Mouse (Mus musculus) bone marrow, adult 2 months (tissue): ENCODE data around the gene Tent4a. TPM values are rescaled to one million over a fixed set of nuclear protein-coding genes. Genes with fewer than 3 reads are reported as not detected.

Source experiments
- H3K27ac ChIP-seq: fragments of 200-500 bp; 2 replicates; pipeline ENCODE4 v1.5.1; 2012; ENCODE audit warnings: low read depth, mild to moderate bottlenecking, control low read depth, inconsistent platforms, low read length; ENCODE audit not compliant: control insufficient read depth, poor library complexity, insufficient read depth
- H3K4me1 ChIP-seq: fragments of 200-500 bp; 2 replicates; pipeline ENCODE4 v1.6.1; 2011; ENCODE audit warnings: low read length; ENCODE audit not compliant: control insufficient read depth, insufficient read depth
- H3K4me3 ChIP-seq: fragments of 200-500 bp; replicated peaks from 2 replicates; pipeline ENCODE3; 2011; ENCODE audit warnings: mild to moderate bottlenecking, low read depth, low read length, control low read depth; ENCODE audit not compliant: control insufficient read depth
- CTCF ChIP-seq: fragments of 200-500 bp; IDR thresholded peaks from 2 replicates; pipeline ENCODE4 v1.5.1; 2011; ENCODE audit warnings: low read length, control low read depth; ENCODE audit not compliant: control insufficient read depth, insufficient read depth
- POLR2A ChIP-seq: fragments of 200-500 bp; IDR thresholded peaks from 2 replicates; pipeline ENCODE4 v1.6.1; 2011; ENCODE audit warnings: low read depth, mild to moderate bottlenecking, control low read depth, low read length, borderline replicate concordance; ENCODE audit not compliant: control insufficient read depth
- WGBS: fragments of 180-500 bp; shearing (Covaris S2); methylation state at CpG from one replicate; pipeline ENCODE4 v1.1.7; 2018; 5-methylcytosine and 5-hydroxymethylcytosine counted together
- polyA plus RNA-seq: library from polyadenylated mRNA; stranded (reverse); fragments of >200 nt; gene quantifications from 2 replicates; pipeline ENCODE4 v1.2.4, GENCODE M21; 2011; ENCODE audit warnings: low replicate concordance; ENCODE audit not compliant: missing spikeins, insufficient read depth, insufficient read length

The Tent4a gene
- polyA plus RNA-seq, 1 experiment = 7.6 TPM

DNA sequence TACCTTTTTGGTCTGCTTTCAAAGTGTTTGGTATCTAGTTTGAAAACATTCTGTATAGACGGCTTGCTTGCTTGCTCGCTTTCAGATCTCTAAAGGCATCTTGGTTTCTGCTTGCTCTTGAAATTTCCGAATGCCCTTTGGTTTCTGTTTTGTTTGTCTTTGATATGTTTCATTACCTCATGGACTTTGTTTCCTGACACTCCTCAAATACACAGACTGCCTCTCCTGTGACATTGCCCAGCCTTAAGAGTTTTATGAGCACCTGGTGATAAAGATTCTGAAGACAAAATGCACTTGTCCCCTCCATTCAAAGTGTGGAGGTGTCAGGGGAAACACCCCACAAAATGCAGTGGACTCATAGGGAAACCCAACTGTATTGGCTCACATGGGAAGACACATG, 29.5 kb upstream of the Tent4a start:
- Histone ChIP-seq H3K27ac (no peak overlapping the region), H3K4me3 (no peak overlapping the region), H3K4me1 (no peaks in the 10 kb centered on the region)
- TF ChIP-seq POLR2A (no peak), CTCF (no peak)
- WGBS = 68% methylated on average over 3 of the region's 3 CpGs

DNA sequence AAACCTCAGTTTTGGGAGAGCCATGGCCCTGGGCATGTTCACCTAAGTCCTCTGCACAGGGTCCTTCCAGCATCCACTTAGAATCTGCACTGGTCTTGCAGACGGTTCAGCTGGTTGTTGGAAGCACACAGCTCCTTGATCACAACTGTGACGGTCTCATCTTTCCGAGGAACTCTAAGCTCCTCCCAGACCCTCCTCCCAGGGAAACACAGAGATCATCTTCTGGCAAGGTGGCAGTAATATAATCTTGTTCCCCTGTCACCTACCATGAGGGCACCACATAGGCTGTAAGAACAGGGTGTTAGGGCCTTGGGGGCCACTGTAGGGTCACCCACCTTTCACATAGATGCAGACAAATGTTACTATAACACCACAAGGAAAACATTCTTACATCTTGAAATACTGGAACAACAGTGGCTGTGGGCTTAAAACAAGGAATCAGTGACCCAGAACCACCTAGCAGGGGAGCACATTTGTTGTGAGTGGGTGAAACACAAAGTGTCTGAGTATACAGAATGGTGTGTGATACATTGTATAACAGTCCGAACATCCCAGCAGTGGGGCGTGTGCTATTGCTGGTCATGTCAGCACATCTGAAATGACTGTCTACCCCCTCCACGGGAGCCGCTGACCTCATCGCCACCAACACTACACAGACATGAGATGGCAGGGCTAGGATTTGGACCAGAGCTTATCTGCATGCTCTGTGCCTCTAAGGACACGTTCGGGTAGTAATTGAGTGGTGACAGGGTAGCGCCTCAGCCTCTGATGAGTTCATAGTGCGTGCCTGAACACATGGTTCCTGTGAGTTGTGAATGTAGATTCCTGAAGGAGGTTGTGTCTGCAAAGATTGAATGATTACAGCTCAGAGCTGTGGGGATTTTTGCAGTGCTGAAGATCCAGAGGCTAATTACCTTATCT, 28.5 kb upstream of the Tent4a start:
- Histone ChIP-seq H3K4me1 (no peaks in the 10 kb centered on the region), H3K27ac (no peak overlapping the region), H3K4me3 (no peak overlapping the region)
- no peak for TF ChIP-seq CTCF
- no peak for TF ChIP-seq POLR2A
- 77% methylated on average over 12 of the region's 12 CpGs for WGBS

DNA sequence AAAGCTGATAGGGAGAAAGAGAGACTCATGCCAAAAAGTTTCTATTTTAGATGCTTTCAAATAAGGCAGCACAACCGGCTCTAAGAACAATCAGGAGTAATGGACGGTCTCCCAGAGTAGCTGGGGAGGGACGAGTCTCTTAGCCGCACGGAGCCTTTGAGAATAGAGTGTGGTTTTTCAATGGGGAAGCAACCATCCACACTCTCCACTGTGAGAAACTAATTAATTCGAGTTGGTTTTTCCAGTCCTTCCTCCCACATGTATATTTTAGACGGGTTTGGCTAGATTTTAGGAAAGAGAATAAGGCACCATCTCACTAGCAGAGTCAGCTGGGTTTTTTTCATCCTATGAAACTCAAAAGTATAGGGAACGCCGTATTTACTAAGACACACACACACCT, 27.6 kb upstream of the Tent4a start:
- no peak for TF ChIP-seq CTCF
- no peak for TF ChIP-seq POLR2A
- Histone ChIP-seq H3K4me1 (no peaks in the 10 kb centered on the region), H3K4me3 (no peak overlapping the region), H3K27ac (no peak overlapping the region)
- 77% methylated on average over 9 of the region's 9 CpGs for WGBS

DNA sequence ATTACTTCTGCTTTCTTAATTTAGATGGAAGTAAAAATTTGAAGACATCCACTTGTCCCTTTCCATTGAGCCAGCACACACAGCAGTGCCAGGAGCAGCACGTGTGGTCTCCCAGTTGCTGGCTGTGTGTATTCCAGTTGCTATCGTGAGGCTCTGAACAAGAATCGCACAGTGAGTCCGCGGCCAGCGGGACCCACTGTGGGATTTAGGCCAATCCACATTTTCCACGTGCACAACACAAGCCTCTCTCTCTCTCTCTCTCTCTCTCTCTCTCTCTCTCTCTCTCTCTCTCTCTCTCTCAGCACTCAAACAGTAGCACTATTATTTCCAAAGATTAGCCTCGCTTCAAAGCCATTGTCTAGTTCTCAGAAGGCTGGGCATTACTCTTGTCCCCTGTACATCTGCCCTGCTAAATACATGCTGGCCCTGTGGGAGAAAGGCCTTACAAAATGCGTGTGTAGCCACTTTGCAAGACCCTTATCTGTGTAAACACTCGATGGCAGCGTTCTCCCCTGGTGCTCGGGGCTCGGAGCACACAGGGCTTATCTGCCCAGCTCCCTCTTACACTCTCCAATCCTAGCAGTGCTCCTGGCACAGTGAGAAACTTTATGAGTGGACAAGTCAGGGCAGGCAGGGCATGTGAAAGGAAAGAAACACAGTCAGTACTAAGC, 25.0 kb upstream of the Tent4a start:
- Histone ChIP-seq H3K4me3 (no peak overlapping the region), H3K27ac (no peak overlapping the region), H3K4me1 (no peaks in the 10 kb centered on the region)
- TF ChIP-seq CTCF (no peak), POLR2A (no peak)
- 70% methylated on average over 13 of the region's 13 CpGs for WGBS

DNA sequence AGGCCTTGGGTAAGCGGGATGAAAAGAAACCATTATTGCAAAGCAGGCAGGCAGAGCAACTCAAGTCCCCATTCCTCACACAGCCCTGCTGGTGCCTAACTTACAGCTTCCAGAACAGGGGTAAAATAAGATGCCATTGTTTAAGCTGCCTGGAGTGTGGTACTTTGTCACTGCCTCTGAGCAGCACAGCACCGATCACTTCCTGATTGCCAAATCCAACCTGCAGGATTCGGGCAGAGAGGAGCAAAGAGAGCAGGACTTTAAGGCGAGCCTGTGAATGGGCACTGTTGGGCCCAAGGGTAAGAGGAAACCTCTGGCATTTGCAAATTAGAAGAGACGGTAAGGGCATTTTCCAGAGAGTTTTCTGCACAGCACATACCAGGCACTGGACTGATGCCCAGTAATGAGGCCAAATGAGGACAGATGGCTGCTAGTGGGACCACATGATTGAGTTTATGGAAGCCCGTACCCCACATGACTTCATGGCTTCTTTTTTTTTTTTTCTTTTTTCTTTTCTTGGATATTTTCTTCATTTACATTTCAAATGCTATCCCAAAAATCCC, 23.8 kb upstream of the Tent4a start:
- 68% methylated on average over 6 of the region's 6 CpGs for WGBS
- Histone ChIP-seq H3K4me1 (no peaks in the 10 kb centered on the region), H3K4me3 (no peak overlapping the region), H3K27ac (no peak overlapping the region)
- TF ChIP-seq CTCF (no peak), POLR2A (no peak)

DNA sequence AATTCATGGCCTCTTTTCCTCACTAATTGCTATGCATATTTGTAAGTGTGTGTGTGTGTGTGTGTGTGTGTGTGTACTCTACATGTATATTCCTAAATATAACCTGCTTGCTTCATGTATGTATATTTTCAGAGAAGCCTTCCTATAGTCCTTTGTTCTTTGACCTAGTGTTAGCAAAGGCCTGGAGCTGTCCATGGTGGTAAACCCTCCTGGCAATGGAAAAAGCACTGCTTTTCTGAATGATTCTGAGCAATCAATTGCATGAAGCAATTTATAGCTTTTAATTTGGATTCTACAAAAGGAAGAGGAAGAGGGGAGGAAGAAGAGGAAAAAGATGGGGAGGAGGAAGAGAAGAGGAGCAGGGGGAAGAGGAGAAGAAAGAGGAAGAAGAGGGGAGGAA, 22.3 kb upstream of the Tent4a start:
- no peak overlapping the region for H3K4me3 ChIP-seq
- H3K27ac ChIP-seq = no peak overlapping the region
- no peak for TF ChIP-seq POLR2A
- TF ChIP-seq CTCF = no peak
- no peaks in the 10 kb centered on the region for H3K4me1 ChIP-seq

DNA sequence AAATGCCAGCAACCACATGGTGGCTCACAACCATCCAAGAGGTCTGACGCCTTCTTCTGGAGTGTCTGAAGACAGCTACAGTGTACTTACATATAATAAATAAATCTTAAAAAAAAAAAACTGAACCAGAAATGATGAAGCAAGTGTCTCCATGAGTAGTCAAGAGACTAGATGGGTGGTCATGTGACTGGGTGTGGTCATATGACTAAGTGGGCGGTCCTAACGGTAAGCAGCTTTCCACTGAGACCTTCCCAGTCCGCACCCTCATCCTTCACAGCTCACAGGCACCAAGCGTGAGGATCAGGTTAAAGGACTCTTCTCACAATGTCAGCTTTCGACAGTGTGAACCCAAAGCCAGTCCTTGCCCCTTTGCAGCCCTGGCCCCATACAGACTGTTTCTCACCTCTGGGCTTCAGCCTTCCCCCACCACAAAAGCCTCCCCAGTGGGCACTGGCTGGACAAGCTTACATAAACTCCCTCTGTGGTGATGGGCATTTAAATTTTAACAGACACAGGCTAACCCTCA, 21.6 kb upstream of the Tent4a start:
- 79% methylated on average over 6 of the region's 6 CpGs for WGBS
- Histone ChIP-seq H3K4me1 (no peaks in the 10 kb centered on the region), H3K4me3 (no peak overlapping the region), H3K27ac (no peak overlapping the region)
- TF ChIP-seq CTCF (no peak), POLR2A (no peak)

DNA sequence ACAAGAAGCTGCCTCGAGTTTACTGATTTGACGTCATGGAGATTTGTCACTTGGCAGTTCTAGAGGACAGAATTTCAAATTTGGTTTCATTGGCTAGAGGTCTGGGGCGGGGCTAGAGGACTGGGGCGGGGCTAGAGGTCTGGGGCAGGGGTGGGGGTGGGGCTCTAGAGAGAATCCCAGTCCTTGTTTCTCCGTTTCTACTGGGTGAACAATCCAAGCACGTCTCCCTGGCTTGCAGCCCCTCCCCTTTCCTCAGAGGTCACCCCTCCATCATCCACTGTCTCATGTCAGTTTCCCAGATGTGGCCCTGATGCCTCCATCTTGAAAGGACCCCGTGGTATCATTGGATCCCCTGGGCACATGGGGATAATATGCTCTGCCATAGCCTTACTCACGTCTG, 20.6 kb upstream of the Tent4a start:
- H3K4me1 ChIP-seq = no peaks in the 10 kb centered on the region
- no peak overlapping the region for H3K4me3 ChIP-seq
- TF ChIP-seq POLR2A = no peak
- TF ChIP-seq CTCF = no peak
- H3K27ac ChIP-seq = no peak overlapping the region
- 27% methylated on average over 8 of the region's 8 CpGs for WGBS
